Mouse (Mus musculus) E14TG2a.4 (cell line): Measurements from ENCODE around the gene Clgn.

Source experiments
- H3K27me3 ChIP-seq: 2 replicates; pipeline ENCODE4 v1.6.1; 2014; ENCODE audit warnings: low read length, control low read depth; ENCODE audit not compliant: insufficient read depth
- H3K36me3 ChIP-seq: 2 replicates; pipeline ENCODE4 v1.6.1; 2014; ENCODE audit warnings: low read length, control low read depth; ENCODE audit not compliant: insufficient read depth
- H3K4me1 ChIP-seq: replicated peaks from 2 replicates; pipeline ENCODE4 v1.6.1; 2014; ENCODE audit warnings: low read depth, low read length, control low read depth
- H3K4me3 ChIP-seq: replicated peaks from 2 replicates; pipeline ENCODE4 v1.5.1; 2014; ENCODE audit warnings: mild to moderate bottlenecking, low read length
- H3K9me3 ChIP-seq: 2 replicates; pipeline ENCODE4 v1.6.1; 2014; ENCODE audit warnings: low read length, control low read depth
- CTCF ChIP-seq: conservative IDR thresholded peaks from 2 replicates; pipeline ENCODE4 v1.5.1; 2014; ENCODE audit warnings: low read length
- NANOG ChIP-seq: IDR thresholded peaks from 2 replicates; pipeline ENCODE4 v1.6.1; 2014; ENCODE audit warnings: borderline replicate concordance, low read length, mixed read lengths
- POU5F1 ChIP-seq: IDR thresholded peaks from 2 replicates; pipeline ENCODE4 v1.6.1; 2014; ENCODE audit warnings: low read length, borderline replicate concordance

The Clgn gene

GRCm38 (mm10) chr8:83389316-83390005 lies at the start of gene Clgn:
Gene Clgn, plus strand, starts transcription at chr8:83389867.
- TF ChIP-seq NANOG (no peak), CTCF (no peak), POU5F1 (no peak)
- H3K4me3 ChIP-seq = peak within 1 kb of the TSS; percentile 90
- H3K36me3 ChIP-seq = no peaks in the 10 kb centered on the region
- H3K27me3 ChIP-seq = 0 out of 2 replicates have a peak, but pooled peaks cover 6% of the 10 kb centered on the region
- H3K9me3 ChIP-seq = no peaks in the 10 kb centered on the region
- peaks cover 38% of the 10 kb centered on the region for H3K4me1 ChIP-seq

DNA sequence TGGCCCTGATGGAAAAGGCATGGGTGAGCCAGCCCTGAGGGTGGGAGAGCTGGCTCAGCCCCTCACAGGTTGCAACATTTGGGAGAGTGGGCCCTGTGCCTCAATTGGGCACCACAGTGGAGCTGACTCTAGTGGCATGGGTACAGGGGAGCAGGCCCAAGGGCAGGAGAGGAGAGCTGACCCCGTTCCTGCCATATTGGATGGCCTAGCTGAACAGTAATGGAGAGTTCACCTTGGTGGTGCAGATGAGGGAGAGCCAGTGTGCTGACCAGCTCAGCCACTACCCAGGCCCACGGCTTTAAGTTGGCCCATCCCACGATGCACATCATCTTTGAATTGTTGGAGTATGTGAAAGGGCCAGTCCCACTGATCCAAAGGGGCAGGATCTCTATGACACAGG lies 47.6 kb upstream of the Clgn start:
- TF ChIP-seq CTCF (no peak), NANOG (no peak), POU5F1 (no peak)
- no peaks in the 10 kb centered on the region for H3K36me3 ChIP-seq
- peaks cover 5% of the 10 kb centered on the region; the same call in 1 of the 2 replicates for H3K4me1 ChIP-seq
- no peaks in the 10 kb centered on the region; the same call in 1 of the 2 replicates for H3K27me3 ChIP-seq
- H3K4me3 ChIP-seq = no peak overlapping the region
- H3K9me3 ChIP-seq = no peaks in the 10 kb centered on the region

DNA sequence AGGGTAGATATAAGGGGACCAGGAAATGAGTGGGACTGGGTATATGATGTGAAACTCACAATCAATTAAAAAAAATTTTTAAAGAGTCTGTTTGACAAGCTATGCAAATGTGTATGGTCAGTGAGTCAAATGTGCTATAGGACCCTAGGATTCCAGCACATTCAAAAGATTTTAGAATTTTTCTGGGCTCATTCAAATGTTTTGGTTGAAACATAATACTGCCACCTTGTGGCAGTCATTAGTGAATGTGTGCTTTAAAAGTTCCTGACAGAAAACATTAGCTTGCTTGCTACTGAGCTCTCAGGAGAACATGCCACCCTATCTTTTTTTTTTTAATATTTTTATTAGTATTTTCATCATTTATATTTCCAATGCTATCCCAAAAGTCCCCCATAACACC lies 47.0 kb upstream of the Clgn start:
- H3K36me3 ChIP-seq = no peaks in the 10 kb centered on the region
- H3K4me1 ChIP-seq = peaks cover 5% of the 10 kb centered on the region; the same call in 1 of the 2 replicates
- TF ChIP-seq NANOG (no peak), CTCF (peak; percentile 42)
- no peak overlapping the region for H3K4me3 ChIP-seq
- peaks cover 2% of the 10 kb centered on the region for H3K27me3 ChIP-seq
- no peaks in the 10 kb centered on the region for H3K9me3 ChIP-seq

DNA sequence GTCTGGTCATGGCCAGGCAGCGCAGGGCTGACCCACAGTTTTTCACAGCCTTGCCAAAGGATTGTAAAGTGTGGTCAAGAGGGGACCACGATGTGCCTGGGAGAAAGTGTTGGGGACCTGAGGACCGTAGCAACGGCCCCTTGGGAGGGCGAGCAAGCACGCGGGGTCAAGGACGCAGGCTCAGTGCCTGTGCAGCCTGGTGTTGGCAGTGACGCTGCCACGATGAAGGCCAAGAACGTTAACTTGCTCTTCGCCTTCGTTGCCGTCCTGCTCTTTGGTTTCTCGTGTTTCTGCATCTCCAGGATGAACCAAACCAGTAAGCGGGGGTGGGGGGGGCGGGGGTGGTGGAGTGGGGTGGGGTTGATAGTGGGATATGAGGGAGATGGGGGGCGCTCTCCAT lies 41.4 kb upstream of the Clgn start, which contains the start of gene Mgat4d:
Mgat4d (plus strand) TSS at position 209 of the 400 bp plus-strand sequence.
- Histone ChIP-seq H3K9me3 (no peaks in the 10 kb centered on the region), H3K36me3 (no peaks in the 10 kb centered on the region), H3K4me3 (no peak within 1 kb of the TSS), H3K27me3 (peaks cover 16% of the 10 kb centered on the region), H3K4me1 (peaks cover 6% of the 10 kb centered on the region; the same call in 1 of the 2 replicates)
- TF ChIP-seq POU5F1 = no peak
- no peak for TF ChIP-seq CTCF
- no peak for TF ChIP-seq NANOG

DNA sequence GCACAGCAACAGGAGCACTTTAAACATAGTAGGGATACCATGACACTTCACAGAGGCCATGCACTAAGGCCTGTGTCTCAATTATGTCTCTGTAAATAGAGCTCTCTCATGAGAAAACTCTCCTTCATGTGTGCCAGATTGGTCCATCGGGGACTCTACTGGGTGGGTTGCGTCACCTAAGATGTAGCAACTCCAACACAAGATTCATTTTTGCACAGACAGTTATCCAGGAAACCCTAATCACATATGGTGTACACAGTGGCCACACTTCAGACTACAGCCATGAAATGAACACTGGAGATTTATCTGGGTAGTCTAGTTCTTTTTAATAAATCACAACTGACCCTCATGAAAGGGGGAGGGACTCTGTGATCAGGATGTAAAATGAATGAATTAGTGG lies 38.4 kb upstream of the Clgn start:
- Histone ChIP-seq H3K4me1 (peaks cover 6% of the 10 kb centered on the region; the same call in 1 of the 2 replicates), H3K9me3 (no peaks in the 10 kb centered on the region)
- no peak for TF ChIP-seq POU5F1
- TF ChIP-seq CTCF = no peak

GRCm38 (mm10) chr8:83363156-83363769 lies 26.4 kb upstream of the Clgn start:
- no peaks in the 10 kb centered on the region for H3K27me3 ChIP-seq
- no peak overlapping the region for H3K4me3 ChIP-seq
- TF ChIP-seq CTCF (no peak), POU5F1 (no peak), NANOG (no peak)
- no peaks in the 10 kb centered on the region for H3K36me3 ChIP-seq
- no peaks in the 10 kb centered on the region for H3K9me3 ChIP-seq
- peaks cover 4% of the 10 kb centered on the region; the same call in 1 of the 2 replicates for H3K4me1 ChIP-seq

More for the DNA sequence above, 38.4 kb upstream of the Clgn start:
- Histone ChIP-seq H3K4me3 (no peak overlapping the region), H3K27me3 (peaks cover 16% of the 10 kb centered on the region), H3K36me3 (no peaks in the 10 kb centered on the region)

DNA sequence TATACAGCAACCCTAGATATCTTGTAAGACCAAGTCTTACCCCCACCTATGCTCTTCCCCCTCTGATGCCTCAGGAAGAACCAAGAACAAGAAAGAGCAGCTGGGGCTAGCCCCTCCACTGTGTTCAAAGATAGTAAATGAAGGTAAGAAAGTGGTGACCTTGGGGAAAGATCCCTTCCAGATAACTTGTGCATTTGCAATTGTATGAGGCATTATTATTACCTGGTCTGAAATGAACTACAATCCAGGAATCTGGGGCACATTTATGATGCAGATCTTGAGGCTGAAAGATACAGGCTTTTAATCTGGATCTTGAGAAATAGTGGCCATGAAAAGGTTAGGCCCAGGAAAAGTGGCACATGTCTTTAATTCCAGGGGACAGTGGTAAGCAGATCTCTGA lies 12.4 kb upstream of the Clgn start:
- no peaks in the 10 kb centered on the region for H3K27me3 ChIP-seq
- TF ChIP-seq POU5F1 = no peak
- TF ChIP-seq NANOG = peak; percentile 65; the same call in 1 of the 2 replicates
- peaks cover 27% of the 10 kb centered on the region for H3K4me1 ChIP-seq
- no peak overlapping the region for H3K4me3 ChIP-seq
- H3K36me3 ChIP-seq = no peaks in the 10 kb centered on the region
- H3K9me3 ChIP-seq = peaks cover 24% of the 10 kb centered on the region

- TF ChIP-seq POU5F1 (no peak), CTCF (no peak), NANOG (no peak)
- Histone ChIP-seq H3K27me3 (no peaks in the 10 kb centered on the region), H3K36me3 (no peaks in the 10 kb centered on the region), H3K4me1 (peaks cover 55% of the 10 kb centered on the region), H3K9me3 (peaks cover under 1% of the 10 kb centered on the region; the same call in 1 of the 2 replicates), H3K4me3 (no peak overlapping the region)
Observed at GRCm38 (mm10) chr8:83380141-83380540, 9.5 kb upstream of the Clgn start.

- Histone ChIP-seq H3K9me3 (no peaks in the 10 kb centered on the region), H3K36me3 (no peaks in the 10 kb centered on the region), H3K27me3 (no peaks in the 10 kb centered on the region), H3K4me1 (peaks cover 55% of the 10 kb centered on the region), H3K4me3 (no peak overlapping the region)
- TF ChIP-seq POU5F1 = no peak
- TF ChIP-seq NANOG = no peak
- TF ChIP-seq CTCF = no peak
Observed at GRCm38 (mm10) chr8:83381016-83381415, 8.7 kb upstream of the Clgn start.
